Mouse (Mus musculus): Measurements from ENCODE around the gene Nacc2. TPM values are rescaled to one million over a fixed set of nuclear protein-coding genes. Genes with fewer than 3 reads are reported as not detected.

Nacc2 gene
- total RNA-seq (2021), result 10 to 100 TPM; 23.4 to 25.3 TPM

DNA sequence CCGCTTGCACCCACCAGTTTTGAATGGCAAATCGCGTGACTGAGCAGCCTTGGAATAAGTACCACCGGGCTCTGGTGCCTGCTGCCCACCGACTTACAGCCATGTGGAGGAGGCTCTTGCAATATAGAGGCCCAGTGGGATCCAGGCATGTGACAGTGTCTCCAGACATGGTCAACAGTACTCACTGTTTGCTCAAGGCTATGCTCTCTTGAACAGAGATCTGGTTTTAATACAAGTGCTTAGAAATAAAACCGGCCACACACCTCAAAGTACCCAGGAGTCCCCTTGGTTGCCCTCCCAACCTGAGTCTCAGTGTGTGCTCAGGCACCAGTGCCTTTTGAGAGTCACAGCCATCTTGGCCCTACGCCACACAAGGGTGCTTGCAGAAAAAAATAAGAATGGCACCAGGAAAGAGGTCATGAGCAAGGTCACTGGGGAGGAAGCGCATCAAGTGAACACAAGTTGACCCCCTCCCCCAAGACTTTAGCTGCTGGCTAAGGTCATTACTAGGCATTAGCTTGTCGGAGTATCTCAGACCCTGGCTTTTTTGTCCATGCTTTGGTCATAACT is at the start of gene Nacc2:
Nacc2 (minus strand) TSS at position 142 of the 570 bp plus-strand sequence.
- intact Hi-C loops (cut with DNase I), result loop anchor here (2.0 kb wide), 1 partner anchor 18 kb away; no protein-coding TSS in a partner anchor
- DNase-seq, result no peak

DNA sequence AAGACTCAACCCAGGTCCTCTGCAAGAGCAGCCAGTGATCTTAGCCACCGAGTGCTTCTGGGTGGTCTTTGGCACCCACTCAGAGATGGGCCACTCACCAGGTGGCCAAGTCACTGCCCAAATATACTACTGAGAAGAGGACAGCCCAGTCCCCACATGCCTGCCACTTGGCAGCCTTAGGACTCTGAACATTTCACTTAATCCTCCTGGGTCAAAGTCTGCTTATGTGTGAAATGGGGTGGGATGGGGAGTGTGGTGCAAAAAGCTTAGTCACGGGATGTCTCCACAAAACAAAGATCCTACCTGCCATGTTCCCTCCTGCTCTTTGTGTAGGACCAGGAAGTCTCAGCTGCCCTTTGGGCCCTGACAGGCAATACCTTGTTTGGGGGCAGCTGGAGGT is 49.1 kb upstream of the Nacc2 start:
- DNase-seq, result no peak
- intact Hi-C loops (cut with DNase I), result no loop called here

DNA sequence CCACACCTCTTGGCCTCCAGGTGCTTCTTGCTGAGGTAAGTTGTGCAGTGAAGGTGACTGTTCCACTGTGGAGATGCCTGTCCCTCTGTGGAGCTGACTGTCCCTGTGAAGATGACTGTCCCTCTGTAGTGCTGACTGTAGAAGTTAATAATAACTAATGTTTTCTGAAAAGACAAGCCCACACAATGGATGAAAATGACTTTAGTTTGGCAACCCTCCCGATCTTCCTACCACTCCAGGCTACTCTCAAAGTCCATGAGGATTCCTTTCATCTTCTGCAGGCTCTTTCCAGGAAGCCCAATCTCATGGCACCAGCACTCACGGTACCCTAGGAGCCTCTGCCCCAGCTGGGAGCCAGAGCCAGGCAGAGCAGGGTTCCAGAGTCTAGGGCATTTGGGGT is 47.4 kb upstream of the Nacc2 start:
- DNase-seq, result no peak
- intact Hi-C loops (cut with DNase I), result no loop called here

DNA sequence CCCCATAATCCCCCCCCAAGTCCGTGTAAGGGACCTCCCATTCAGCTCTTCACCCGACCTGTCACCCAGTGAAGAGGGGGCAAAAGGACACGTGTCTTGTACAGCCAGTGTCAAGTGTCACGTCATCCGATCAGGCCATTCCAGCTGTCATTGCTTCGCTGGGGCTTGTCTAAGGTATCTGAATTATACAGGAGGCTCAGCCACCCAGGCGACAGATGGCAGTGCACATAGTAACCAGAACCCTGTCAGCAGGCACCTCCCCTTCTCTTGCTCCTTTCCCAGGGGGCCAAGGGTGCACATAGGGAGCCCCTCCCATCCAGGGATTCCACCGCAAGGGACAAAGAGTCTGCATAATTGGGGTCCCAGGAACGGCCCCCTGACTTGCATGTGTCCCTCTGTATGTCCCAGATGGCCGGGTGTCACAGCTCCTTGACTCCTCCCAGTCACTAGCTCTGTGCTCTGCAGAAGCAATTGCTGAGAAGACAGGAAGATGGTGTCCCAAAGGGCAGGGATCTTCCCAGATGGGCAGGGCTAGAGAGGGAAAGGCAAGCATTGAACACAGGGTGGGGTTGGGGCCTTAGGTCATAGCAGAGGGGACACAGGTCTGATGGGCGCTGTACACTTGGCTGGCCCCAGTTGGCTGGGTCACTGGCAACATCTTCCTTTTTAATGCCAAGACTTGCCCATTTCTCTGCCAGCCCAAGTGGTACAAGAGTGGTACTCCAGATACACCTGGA is 46.0 kb upstream of the Nacc2 start:
- intact Hi-C loops (cut with DNase I), result no loop called here
- no peak for DNase-seq

DNA sequence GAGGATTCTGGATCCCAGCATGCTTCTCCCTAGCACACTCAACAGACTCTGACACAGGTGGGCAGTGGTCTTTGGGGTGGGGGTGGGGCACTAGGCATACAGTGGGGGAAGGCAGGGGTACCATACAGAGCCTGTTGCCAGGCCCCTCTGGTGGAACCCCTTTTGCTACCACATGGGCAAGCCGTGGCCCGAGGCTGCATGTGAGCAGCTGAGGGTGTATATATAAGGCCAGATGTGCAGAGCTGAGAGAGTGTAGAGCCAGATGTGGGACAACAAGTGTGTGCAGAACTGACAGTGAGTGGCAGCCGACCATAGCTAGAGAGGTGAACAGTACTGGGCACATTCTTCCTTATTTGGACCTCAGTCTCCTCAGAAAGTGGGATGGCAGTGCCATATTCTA is 43.9 kb upstream of the Nacc2 start:
- intact Hi-C loops (cut with DNase I), result no loop called here
- DNase-seq, result no peak

DNA sequence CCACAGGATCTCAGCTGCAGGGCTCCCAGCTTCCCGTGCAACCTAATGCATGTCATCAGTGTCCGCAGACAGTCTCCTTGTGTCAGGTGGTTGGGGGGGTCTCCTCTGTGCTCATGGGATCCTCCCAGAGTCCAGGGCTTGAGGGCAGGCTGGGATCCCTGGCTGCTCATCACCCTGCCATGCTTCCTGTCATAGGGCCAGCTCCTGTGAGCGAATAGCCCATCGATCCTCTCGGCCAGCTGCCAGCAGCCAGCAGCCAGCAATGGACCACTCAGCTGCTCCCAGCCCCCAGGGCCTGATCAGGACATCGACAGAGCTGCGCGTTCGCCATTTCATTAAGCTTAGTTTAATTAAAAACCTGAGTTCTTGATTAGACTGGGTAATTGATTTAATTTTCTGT is 35.0 kb upstream of the Nacc2 start:
- no peak for DNase-seq
- intact Hi-C loops (cut with DNase I), result no loop called here

DNA sequence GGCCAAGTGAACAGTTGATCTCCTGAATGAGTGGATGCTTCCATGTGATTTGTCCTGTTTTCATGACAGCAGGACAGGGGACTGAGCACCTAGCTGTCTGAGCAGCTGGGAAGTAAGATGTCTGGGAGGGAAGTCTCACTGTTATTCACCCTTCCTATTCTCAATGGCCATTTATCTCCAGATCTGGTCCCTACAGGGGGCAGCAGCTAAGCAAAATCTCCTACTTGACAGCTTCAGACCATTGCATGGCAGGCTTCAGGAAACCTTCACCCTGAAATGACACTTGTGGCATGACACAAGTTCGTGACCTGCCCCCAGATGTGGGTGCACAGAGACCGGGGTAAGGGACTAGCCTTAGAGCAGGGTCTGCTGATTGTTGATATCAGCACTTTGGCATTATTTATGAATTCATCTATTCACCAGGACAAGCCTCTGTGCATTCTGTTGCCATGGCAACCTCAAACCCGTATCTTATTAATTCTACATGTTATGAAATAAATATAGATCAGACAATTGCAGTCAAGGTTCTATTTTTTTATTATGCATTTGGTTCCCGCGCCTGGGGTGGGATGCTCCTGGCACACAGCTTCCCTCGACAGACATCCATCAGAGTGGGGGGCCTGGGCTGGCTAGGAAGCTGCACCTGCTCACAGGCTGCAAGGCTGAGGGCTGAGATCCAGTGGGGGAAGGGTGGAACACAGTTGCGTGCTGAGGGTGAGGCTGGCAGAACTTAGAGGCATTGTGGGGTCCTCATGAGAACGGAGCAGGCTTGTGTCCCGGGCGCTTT is 33.4 kb upstream of the Nacc2 start:
- intact Hi-C loops (cut with DNase I), result loop anchor here (2.0 kb wide), 1 partner anchor 70 kb away; no protein-coding TSS in a partner anchor
- no peak for DNase-seq

DNA sequence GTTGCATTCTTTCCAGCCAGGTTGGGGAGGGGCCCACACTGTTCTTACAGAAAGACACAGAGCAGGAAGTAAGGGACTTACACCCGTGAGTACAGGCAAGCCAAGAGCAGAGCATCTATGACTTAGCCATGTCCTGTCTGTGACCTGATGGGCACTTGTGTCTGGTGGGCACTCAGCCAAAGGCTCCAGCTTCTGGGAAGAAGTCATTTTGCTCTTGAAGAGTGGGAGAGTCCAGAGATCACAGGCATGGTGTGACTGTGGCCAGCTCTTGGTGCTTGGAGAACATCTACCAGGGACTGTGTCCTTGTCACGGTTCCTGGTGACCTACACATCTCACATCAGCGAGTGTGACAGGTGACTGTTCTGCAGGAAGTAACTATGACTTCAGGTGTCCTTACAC is 32.7 kb upstream of the Nacc2 start:
- no peak for DNase-seq
- intact Hi-C loops (cut with DNase I), result loop anchor here (2.0 kb wide), 1 partner anchor 71 kb away; no protein-coding TSS in a partner anchor

DNA sequence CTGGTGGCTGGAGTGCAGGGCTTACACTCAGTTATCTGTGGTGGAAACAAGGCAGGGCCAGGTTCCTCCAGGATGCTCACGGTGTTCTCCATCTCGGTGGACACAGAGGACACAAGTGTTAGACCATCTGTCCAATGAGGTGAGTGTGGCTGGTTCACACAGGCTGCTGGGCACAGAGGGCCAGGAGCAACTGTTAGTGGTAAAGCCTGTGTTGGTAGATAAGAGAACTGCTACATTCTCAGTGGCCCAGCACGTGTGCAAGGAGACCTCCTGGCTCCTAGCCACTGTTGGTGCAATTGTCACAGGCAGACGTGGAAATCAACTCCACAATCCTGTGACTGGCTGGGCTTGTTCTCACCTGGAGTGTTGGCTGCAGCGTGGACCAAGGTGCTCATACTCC is 31.6 kb upstream of the Nacc2 start:
- intact Hi-C loops (cut with DNase I), result loop anchor here (1.0 to 5.0 kb wide), 2 partner anchors 42 to 119 kb away; no protein-coding TSS in a partner anchor
- DNase-seq, result no peak

DNA sequence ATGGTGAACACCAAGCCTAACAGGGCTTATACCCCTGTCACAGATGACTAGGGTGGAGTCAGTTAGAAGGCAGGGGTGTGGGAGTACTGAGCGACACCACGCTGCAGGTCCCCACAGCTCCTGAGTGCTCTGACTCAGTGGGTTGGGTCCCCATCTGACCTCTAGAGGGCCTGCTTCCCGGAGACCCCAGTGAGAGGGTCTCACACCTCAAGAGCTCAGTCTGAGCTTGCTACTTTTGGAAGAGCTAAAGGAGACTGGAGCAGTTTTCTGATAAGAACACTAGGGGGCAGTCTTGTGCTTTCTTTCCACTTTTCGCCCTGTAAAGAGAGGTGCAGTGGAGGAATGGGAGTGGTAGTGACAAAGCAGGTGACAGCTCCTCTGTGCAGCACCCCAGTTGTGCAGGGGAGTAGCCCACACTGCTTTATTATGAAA is 30.9 kb upstream of the Nacc2 start:
- intact Hi-C loops (cut with DNase I), result loop anchor here (1.0 to 5.0 kb wide), 2 partner anchors 42 to 119 kb away; no protein-coding TSS in a partner anchor
- peak in 1 of 2 experiments; percentile 39 for DNase-seq

DNA sequence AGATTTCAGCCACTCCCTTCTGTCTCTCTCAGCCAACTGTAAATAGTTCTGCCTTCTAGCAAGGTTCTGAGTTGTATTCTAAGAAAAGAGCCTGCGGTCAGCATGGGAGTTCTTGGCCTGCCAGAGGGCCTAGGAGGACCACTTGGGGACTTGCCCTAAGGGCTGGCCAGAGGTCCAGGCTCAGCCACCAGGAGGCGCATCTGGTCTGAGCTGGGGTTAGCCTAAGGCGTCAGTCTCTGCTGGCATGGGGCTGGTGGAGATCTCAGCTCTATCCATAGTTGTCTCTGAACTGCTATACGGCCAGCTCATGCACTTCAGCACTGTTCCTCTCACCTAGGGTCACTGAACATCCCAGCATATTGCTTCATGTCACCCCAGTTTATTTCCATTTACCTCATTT is 30.3 kb upstream of the Nacc2 start:
- DNase-seq, result peak in 1 of 2 experiments; percentile 55
- intact Hi-C loops (cut with DNase I), result loop anchor here (5.0 kb wide), 1 partner anchor 41 kb away; no protein-coding TSS in a partner anchor

DNA sequence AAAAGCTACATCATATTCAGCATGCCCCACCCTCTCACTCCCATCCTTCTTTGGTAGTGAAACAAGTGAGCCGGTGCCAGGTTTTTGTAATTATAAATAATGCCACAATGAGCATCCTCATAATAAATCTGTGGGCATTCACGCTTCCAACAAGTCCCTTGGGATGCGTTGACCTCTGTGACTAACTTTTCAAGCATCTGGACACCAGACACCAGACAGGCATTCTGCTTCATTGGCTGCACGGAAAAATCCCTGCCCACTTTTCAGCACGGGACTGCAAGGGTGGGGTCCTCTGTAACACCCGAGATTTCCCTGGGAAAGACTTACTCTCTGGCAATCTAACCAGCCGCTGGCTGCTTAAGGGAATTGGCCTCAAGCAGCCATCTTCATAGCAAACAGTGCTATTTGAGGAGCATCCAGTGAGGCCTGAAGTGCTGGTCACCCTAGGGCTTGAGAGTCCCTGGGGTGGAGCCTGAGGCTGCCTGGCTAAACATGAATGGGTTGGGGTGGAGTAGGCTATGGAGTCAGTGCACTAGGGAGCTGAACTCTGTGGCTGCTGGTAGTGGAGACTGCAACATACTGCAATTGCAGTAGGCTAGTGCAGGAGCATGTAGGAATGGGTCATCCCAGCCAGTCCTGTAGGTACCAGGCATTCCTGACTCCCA is 24.8 kb upstream of the Nacc2 start:
- DNase-seq, result no peak
- intact Hi-C loops (cut with DNase I), result no loop called here

DNA sequence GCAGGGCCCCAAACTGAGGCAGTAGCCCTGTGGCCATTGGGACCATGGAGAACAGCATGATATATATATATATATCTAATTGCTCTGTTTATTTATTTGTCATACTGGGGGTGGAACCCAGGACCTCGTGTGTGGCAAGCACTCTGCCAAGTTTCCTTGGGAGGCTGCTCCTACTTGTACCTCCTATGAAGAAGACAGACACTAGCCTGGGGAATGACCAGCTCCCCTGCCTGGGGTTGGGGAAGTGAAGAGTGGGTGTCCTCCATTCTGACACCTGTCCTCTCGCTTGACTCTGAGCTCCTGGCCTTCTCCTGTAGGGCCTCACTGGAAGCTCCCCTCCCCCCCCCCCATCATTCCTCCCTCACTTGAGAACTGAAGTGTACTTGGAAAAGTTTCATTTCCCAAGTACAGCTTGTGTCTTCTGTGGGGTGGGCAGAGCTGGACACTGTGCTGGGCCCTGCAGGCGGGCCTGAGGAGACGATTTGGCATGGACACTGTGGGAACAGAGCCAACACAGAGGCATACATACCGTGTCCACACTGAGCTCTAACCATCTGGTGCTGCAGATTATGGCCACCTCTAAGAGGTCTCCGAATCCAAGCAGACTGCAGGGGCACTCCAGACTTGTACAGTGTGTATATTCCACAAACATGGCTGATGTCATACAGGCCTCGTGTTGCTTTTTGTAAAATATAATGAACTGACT is 23.5 kb upstream of the Nacc2 start:
- intact Hi-C loops (cut with DNase I), result no loop called here
- DNase-seq, result no peak

DNA sequence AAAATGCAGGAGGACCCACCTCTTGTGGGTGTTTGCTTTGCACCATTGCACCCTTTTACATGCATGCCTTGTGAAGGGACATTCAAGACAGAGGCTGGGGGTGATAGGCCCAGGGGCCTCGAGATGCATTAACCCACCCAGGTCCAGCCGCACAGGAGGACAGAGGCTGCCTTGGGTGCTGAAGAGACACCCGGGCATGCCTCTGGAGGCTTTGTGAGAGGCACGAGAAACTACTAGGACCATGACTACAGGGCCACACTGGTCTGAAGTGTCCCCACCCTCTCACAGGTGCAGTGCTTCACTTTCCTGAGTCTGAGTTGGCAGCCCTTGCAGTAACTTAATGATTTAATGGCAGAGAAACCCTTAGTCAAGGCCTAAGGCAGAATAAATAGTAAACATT is 22.1 kb upstream of the Nacc2 start:
- DNase-seq, result no peak
- intact Hi-C loops (cut with DNase I), result no loop called here

DNA sequence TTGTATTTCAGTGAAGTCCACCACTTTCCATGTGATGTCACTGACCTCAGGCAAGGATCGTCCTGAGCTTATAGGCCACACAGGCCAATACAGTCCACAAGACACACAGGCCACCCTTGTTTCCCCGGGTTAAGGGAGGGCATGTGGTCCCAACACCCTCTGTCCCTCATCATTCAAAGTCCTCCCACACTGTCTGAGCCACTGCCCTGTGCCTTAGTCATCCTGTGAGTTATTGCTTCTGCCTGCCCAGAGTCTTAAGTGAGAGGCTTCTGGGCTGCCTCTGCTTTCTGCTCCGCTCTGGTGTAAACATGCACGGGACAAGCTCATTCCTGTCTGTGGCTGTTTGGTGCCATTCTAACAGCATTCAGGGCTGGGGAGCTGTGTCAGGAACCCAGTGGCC is 21.3 kb upstream of the Nacc2 start:
- no peak for DNase-seq
- intact Hi-C loops (cut with DNase I), result loop anchor here (5.0 kb wide), 2 partner anchors 212 to 292 kb away; no protein-coding TSS in a partner anchor

DNA sequence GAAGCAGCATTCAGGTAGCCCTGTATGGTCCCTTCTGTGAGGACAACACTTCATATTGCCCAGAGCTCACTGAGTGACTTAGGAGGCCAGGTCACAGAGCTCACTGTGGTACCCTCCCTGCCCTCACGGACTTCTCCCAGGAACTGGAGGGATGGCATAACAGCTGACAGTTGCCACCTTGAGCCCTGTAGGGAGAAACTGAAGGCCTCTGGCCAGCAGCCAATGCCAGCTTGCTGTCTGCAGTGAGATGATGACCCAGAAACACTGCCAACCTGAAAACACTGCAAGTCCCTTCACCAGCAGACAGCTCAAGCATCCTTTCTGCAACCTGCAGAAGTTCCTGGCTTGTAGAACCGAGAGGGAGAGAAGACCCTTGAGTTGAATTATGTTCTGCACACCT is 20.5 kb upstream of the Nacc2 start:
- intact Hi-C loops (cut with DNase I), result loop anchor here (2.0 to 5.0 kb wide), 3 partner anchors 211 to 307 kb away; no protein-coding TSS in a partner anchor
- DNase-seq, result no peak

DNA sequence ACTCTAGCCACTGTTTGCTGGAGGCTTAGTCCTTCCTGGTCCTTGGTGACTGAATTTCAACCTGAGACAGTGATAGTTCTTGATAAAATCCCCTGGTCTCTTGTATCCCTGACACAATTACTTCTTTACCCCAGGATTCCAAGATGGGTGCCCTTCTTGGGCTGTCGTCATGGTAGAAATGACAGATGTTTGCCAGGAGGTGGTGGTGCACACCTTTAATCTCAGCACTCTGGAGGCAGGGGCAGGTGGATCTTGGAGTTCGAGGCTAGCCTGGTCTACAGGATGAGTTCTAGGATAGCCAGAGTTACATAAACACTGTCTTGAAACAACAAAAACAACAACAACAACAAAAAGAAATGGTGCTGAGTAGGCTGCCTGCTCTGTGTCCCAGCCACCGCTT is 20.0 kb upstream of the Nacc2 start:
- no peak for DNase-seq
- intact Hi-C loops (cut with DNase I), result loop anchor here (1.0 to 5.0 kb wide), 5 partner anchors 88 to 306 kb away; no protein-coding TSS in a partner anchor

DNA sequence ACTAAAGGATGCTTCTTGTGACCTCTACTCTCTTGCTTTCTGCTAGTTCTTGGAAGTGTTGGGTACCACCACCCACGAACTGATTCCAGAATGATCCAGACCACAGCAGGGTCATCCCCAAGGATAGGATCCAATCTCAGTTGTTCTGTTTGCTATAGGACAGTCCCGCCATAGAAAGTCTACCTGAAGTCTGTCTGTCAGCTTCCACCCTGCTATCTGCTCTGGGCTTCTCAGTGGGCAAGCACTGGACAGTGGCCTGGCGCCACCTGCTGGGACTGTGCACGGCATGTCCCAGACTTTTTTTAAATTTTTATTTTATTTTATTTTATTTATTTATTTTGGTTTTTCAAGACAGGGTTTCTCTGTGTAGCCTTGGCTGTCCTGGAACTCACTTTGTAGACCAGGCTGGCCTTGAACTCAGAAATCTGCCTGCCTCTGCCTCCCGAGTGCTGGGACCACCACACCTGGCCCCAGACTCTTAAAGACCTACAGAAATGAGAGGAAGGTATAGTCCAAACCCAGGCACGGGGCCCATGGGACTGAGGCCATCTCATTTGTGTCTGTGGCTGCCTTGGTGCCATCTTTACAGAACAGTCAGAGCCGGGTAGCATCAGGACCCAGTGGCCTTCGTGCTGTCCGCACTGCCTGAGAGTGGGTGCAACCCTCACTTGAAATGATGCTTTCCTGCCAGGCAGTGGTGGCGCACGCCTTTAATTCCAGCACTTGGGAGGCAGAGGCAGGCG is 19.0 kb upstream of the Nacc2 start:
- peak; percentile 68 to 75 for DNase-seq
- intact Hi-C loops (cut with DNase I), result loop anchor here (1.0 to 5.0 kb wide), 6 partner anchors 19 to 305 kb away; partner anchors contain the start of gene Nacc2

DNA sequence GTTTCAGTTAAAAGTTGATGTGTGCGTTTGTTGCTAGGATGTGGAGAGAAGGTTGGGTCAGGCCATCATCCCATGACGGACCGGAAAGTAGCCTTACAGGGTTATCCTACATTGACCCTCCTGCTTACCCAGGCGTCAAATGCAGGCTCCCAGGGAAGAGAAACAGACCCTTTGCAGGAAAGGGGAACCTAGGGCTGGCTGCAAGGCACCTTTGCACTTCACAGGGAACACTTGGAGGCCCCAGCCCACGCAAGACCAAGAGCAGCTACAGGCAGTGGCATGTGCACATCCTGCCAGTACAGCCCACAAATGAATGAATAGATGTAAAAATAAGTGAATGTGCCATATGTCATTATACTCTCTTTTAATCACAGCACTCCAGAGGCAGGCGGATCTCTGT is 17.9 kb upstream of the Nacc2 start:
- no peak for DNase-seq
- intact Hi-C loops (cut with DNase I), result loop anchor here (2.0 to 5.0 kb wide), 3 partner anchors 18 to 289 kb away; partner anchors contain the start of gene Nacc2
